Mouse (Mus musculus) ES-E14 (cell line): ENCODE data around the gene Spon1. TPM values are rescaled to one million over a fixed set of nuclear protein-coding genes. Genes with fewer than 3 reads are reported as not detected.

Experiments used
- DNase-seq: peaks from one replicate; pipeline ENCODE4 v3.0.0-alpha.2; 2013; ENCODE audit warnings: low read depth, low spot score
- H3K27ac ChIP-seq: 2 replicates; pipeline ENCODE4 v1.5.1; 2012; ENCODE audit warnings: low read depth, mild to moderate bottlenecking, low read length, moderate library complexity, mixed read lengths; ENCODE audit not compliant: poor library complexity, insufficient read depth, severe bottlenecking
- H3K36me3 ChIP-seq: 2 replicates; pipeline ENCODE4 v1.6.1; 2012; ENCODE audit warnings: mild to moderate bottlenecking, low read length, moderate library complexity, mixed read lengths; ENCODE audit not compliant: control insufficient read depth, poor library complexity, insufficient read depth, severe bottlenecking
- H3K4me1 ChIP-seq, 2 experiments: fragments of 150-350 bp in 1 of 2; sonication (generic) in 1 of 2; 2 replicates each; pipeline ENCODE4 v1.6.1; 2012; ENCODE audit warnings: low read length in 2 of 2, mild to moderate bottlenecking in 1 of 2, mixed read lengths in 1 of 2; ENCODE audit not compliant: control insufficient read depth in 2 of 2, insufficient read depth in 2 of 2, poor library complexity in 1 of 2
- H3K4me3 ChIP-seq, 2 experiments: fragments of 150-350 bp in 1 of 2; sonication (generic) in 1 of 2; 2 replicates each; pipeline ENCODE4 v1.5.1; 2012; ENCODE audit warnings: low read length in 2 of 2, low read depth in 1 of 2, mild to moderate bottlenecking in 1 of 2, mixed read lengths in 1 of 2; ENCODE audit not compliant: insufficient read depth in 1 of 2, poor library complexity in 1 of 2, severe bottlenecking in 1 of 2
- H3K9ac ChIP-seq: 2 replicates; pipeline ENCODE4 v1.6.1; 2012; ENCODE audit warnings: low read depth, mild to moderate bottlenecking, low read length, mixed read lengths; ENCODE audit not compliant: poor library complexity, insufficient read depth, severe bottlenecking
- H3K9me3 ChIP-seq: fragments of 150-350 bp; sonication (generic); 2 replicates; pipeline ENCODE4 v1.6.1; 2012; ENCODE audit warnings: low read depth, mild to moderate bottlenecking, low read length; ENCODE audit not compliant: control insufficient read depth, insufficient read depth
- CHD2 ChIP-seq: IDR thresholded peaks from 2 replicates; pipeline ENCODE4 v1.6.1; 2014; ENCODE audit warnings: mild to moderate bottlenecking, low read depth, low read length, inconsistent platforms
- HCFC1 ChIP-seq: IDR thresholded peaks from 2 replicates; pipeline ENCODE4 v1.6.1; 2012; ENCODE audit warnings: low read length, inconsistent platforms, borderline replicate concordance; ENCODE audit not compliant: insufficient read depth
- MAFK ChIP-seq: IDR thresholded peaks from 2 replicates; pipeline ENCODE4 v1.6.1; 2014; ENCODE audit warnings: mild to moderate bottlenecking, low read depth, low read length, inconsistent platforms; ENCODE audit not compliant: insufficient read depth
- ZC3H11A ChIP-seq: IDR thresholded peaks from 2 replicates; pipeline ENCODE4 v1.6.1; 2012; ENCODE audit warnings: low read depth, mild to moderate bottlenecking, inconsistent platforms, low read length, borderline replicate concordance
- ZNF384 ChIP-seq: IDR thresholded peaks from 2 replicates; pipeline ENCODE4 v1.6.1; 2012; ENCODE audit warnings: low read depth, low read length, inconsistent platforms
- in situ Hi-C, 2 experiments: fragments of 600-800 bp; cut with MboI; formaldehyde crosslinking; loops; one replicate each; pipeline ENCODE4 v1.15.1; 2025; ENCODE audit warnings: low sequenced_read_pairs in 2 of 2, inconsistent platforms in 1 of 2; ENCODE audit not compliant: unreplicated experiment in 2 of 2
- total RNA-seq: library from RNA; depleted of rRNA; stranded (reverse); fragments of 300-350 nt; gene quantifications from 2 replicates; pipeline ENCODE4 v1.2.3, GENCODE M21; 2012

Gene Spon1
- total RNA-seq, 1 experiment: 0.13 TPM

GRCm38 (mm10) chr7:113962078-113962477 is 196.3 kb downstream of the Spon1 start:
- no peak for TF ChIP-seq MAFK
- Histone ChIP-seq H3K4me1 (no peaks in the 10 kb centered on the region), H3K27ac (no peak overlapping the region), H3K9ac (no peak overlapping the region), H3K36me3 (no peaks in the 10 kb centered on the region), H3K9me3 (no peaks in the 10 kb centered on the region), H3K4me3 (no peak overlapping the region)
- DNase-seq: no peak
- in situ Hi-C loops: no loop called here

DNA sequence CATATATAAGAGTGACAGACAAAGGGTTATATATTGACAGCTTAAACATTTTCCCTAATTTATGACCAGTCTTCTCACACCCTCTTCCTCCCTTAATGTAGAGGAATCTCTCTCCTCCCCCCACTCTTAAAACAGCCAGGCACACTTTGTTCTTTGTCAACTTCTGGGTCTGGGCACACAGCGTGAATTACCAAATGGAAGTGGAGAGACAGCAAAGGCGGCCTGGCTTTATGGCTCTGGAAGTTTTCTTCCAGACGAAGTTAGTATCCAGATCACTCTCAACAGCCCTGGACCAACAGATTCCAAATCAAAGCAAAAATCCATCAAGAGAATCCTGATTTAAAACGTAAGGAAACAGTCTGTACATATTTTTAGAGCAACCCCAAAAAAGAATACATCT is 198.0 kb downstream of the Spon1 start:
- no peaks in the 10 kb centered on the region for H3K36me3 ChIP-seq
- in situ Hi-C loops: no loop called here

GRCm38 (mm10) chr7:113965625-113966024 is 199.8 kb downstream of the Spon1 start:
- in situ Hi-C loops: no loop called here

More for the DNA sequence above, 198.0 kb downstream of the Spon1 start:
- H3K9me3 ChIP-seq: no peaks in the 10 kb centered on the region
- no peak overlapping the region for H3K4me3 ChIP-seq
- H3K27ac ChIP-seq: no peak overlapping the region
- no peak overlapping the region for H3K9ac ChIP-seq
- no peaks in the 10 kb centered on the region for H3K4me1 ChIP-seq
- no peak for DNase-seq
- TF ChIP-seq CHD2 (no peak), ZC3H11A (no peak), MAFK (no peak), ZNF384 (no peak)

GRCm38 (mm10) chr7:113969182-113969581 is 203.4 kb downstream of the Spon1 start:
- in situ Hi-C loops: no loop called here
- TF ChIP-seq HCFC1: no peak
- no peak for TF ChIP-seq MAFK
- TF ChIP-seq ZNF384: no peak
- TF ChIP-seq ZC3H11A: no peak
- no peak for TF ChIP-seq CHD2
- no peak for DNase-seq
- Histone ChIP-seq H3K27ac (no peak overlapping the region), H3K36me3 (no peaks in the 10 kb centered on the region), H3K9ac (no peak overlapping the region), H3K4me1 (no peaks in the 10 kb centered on the region), H3K9me3 (no peaks in the 10 kb centered on the region), H3K4me3 (no peak overlapping the region)

More at GRCm38 (mm10) chr7:113965625-113966024, 199.8 kb downstream of the Spon1 start:
- Histone ChIP-seq H3K4me3 (no peak overlapping the region), H3K36me3 (no peaks in the 10 kb centered on the region), H3K27ac (no peak overlapping the region), H3K9ac (no peak overlapping the region), H3K4me1 (no peaks in the 10 kb centered on the region), H3K9me3 (no peaks in the 10 kb centered on the region)
- TF ChIP-seq MAFK (no peak), CHD2 (no peak), ZC3H11A (no peak)
- no peak for DNase-seq

- no peak overlapping the region for H3K9ac ChIP-seq
These were observed 206.7 kb downstream of the Spon1 start for GRCm38 (mm10) chr7:113972536-113972935.

More at GRCm38 (mm10) chr7:113972536-113972935, 206.7 kb downstream of the Spon1 start:
- Histone ChIP-seq H3K4me1 (no peaks in the 10 kb centered on the region), H3K9me3 (no peaks in the 10 kb centered on the region), H3K36me3 (no peaks in the 10 kb centered on the region), H3K27ac (no peak overlapping the region), H3K4me3 (no peak overlapping the region)
- no peak for DNase-seq
- TF ChIP-seq ZNF384 (no peak), HCFC1 (no peak), CHD2 (no peak), MAFK (no peak)
- in situ Hi-C loops: no loop called here
